Mouse (Mus musculus): ENCODE results near the gene Cnnm2. TPM values are rescaled to one million over a fixed set of nuclear protein-coding genes. Genes with fewer than 3 reads are reported as not detected.

The Cnnm2 gene
- polyA plus RNA-seq, 1 experiment = 16.0 TPM

GRCm38 (mm10) chr19:46733626-46734025, 27.8 kb upstream of the Cnnm2 start:
- Histone ChIP-seq H3K27ac (ENCODE audit: insufficient read depth, low read depth, low read length) (no peak overlapping the region), H3K4me1 (ENCODE audit: control insufficient read depth, insufficient read depth, low read length) (no peaks in the 10 kb centered on the region), H3K4me3 (ENCODE audit: insufficient read depth, low read length) (no peak overlapping the region)
- TF ChIP-seq CTCF (IDR thresholded peaks at IDR 0.05; ENCODE audit: low read depth, low read length) (no peak), POLR2A (IDR thresholded peaks at IDR 0.05; ENCODE audit: borderline replicate concordance, low read depth, low read length) (no peak)

GRCm38 (mm10) chr19:46735241-46735640, 26.2 kb upstream of the Cnnm2 start:
- Histone ChIP-seq H3K4me3 (ENCODE audit: insufficient read depth, low read length) (no peak overlapping the region), H3K27ac (ENCODE audit: insufficient read depth, low read depth, low read length) (no peak overlapping the region), H3K4me1 (ENCODE audit: control insufficient read depth, insufficient read depth, low read length) (no peaks in the 10 kb centered on the region)
- TF ChIP-seq CTCF (IDR thresholded peaks at IDR 0.05; ENCODE audit: low read depth, low read length) = no peak
- TF ChIP-seq POLR2A (IDR thresholded peaks at IDR 0.05; ENCODE audit: borderline replicate concordance, low read depth, low read length) = no peak

- H3K4me1 ChIP-seq (ENCODE audit: control insufficient read depth, insufficient read depth, low read length) = no peaks in the 10 kb centered on the region
- H3K27ac ChIP-seq (ENCODE audit: insufficient read depth, low read depth, low read length) = no peak overlapping the region
- H3K4me3 ChIP-seq (ENCODE audit: insufficient read depth, low read length) = no peak overlapping the region
- TF ChIP-seq CTCF (IDR thresholded peaks at IDR 0.05; ENCODE audit: low read depth, low read length) = no peak
- no peak for TF ChIP-seq POLR2A (IDR thresholded peaks at IDR 0.05; ENCODE audit: borderline replicate concordance, low read depth, low read length)
Measured at GRCm38 (mm10) chr19:46737106-46737505, 24.3 kb upstream of the Cnnm2 start.

GRCm38 (mm10) chr19:46740341-46741008, 20.9 kb upstream of the Cnnm2 start:
- TF ChIP-seq CTCF (IDR thresholded peaks at IDR 0.05; ENCODE audit: low read depth, low read length) (no peak), POLR2A (IDR thresholded peaks at IDR 0.05; ENCODE audit: borderline replicate concordance, low read depth, low read length) (no peak)
- H3K27ac ChIP-seq (ENCODE audit: insufficient read depth, low read depth, low read length) = no peak overlapping the region
- H3K4me1 ChIP-seq (ENCODE audit: control insufficient read depth, insufficient read depth, low read length) = no peaks in the 10 kb centered on the region
- no peak overlapping the region for H3K4me3 ChIP-seq (ENCODE audit: insufficient read depth, low read length)

GRCm38 (mm10) chr19:46741574-46741973, 19.8 kb upstream of the Cnnm2 start:
- no peak for TF ChIP-seq CTCF (IDR thresholded peaks at IDR 0.05; ENCODE audit: low read depth, low read length)
- no peak for TF ChIP-seq POLR2A (IDR thresholded peaks at IDR 0.05; ENCODE audit: borderline replicate concordance, low read depth, low read length)
- Histone ChIP-seq H3K4me3 (ENCODE audit: insufficient read depth, low read length) (no peak overlapping the region), H3K4me1 (ENCODE audit: control insufficient read depth, insufficient read depth, low read length) (no peaks in the 10 kb centered on the region), H3K27ac (ENCODE audit: insufficient read depth, low read depth, low read length) (no peak overlapping the region)

- H3K27ac ChIP-seq (ENCODE audit: insufficient read depth, low read depth, low read length) = no peak overlapping the region
- TF ChIP-seq POLR2A (IDR thresholded peaks at IDR 0.05; ENCODE audit: borderline replicate concordance, low read depth, low read length) (no peak), CTCF (IDR thresholded peaks at IDR 0.05; ENCODE audit: low read depth, low read length) (no peak)
- no peaks in the 10 kb centered on the region for H3K4me1 ChIP-seq (ENCODE audit: control insufficient read depth, insufficient read depth, low read length)
- no peak overlapping the region for H3K4me3 ChIP-seq (ENCODE audit: insufficient read depth, low read length)
Measured at GRCm38 (mm10) chr19:46744681-46745080, 16.7 kb upstream of the Cnnm2 start.

GRCm38 (mm10) chr19:46747799-46748198, 13.6 kb upstream of the Cnnm2 start:
- Histone ChIP-seq H3K4me1 (ENCODE audit: control insufficient read depth, insufficient read depth, low read length) (no peaks in the 10 kb centered on the region), H3K4me3 (ENCODE audit: insufficient read depth, low read length) (no peak overlapping the region), H3K27ac (ENCODE audit: insufficient read depth, low read depth, low read length) (no peak overlapping the region)
- TF ChIP-seq CTCF (IDR thresholded peaks at IDR 0.05; ENCODE audit: low read depth, low read length) = no peak
- TF ChIP-seq POLR2A (IDR thresholded peaks at IDR 0.05; ENCODE audit: borderline replicate concordance, low read depth, low read length) = no peak

- Histone ChIP-seq H3K4me1 (ENCODE audit: control insufficient read depth, insufficient read depth, low read length) (no peaks in the 10 kb centered on the region), H3K4me3 (ENCODE audit: insufficient read depth, low read length) (no peak overlapping the region), H3K27ac (ENCODE audit: insufficient read depth, low read depth, low read length) (no peak overlapping the region)
- TF ChIP-seq POLR2A (IDR thresholded peaks at IDR 0.05; ENCODE audit: borderline replicate concordance, low read depth, low read length) (no peak), CTCF (IDR thresholded peaks at IDR 0.05; ENCODE audit: low read depth, low read length) (no peak)
Measured at GRCm38 (mm10) chr19:46752235-46752634, 9.2 kb upstream of the Cnnm2 start.

- TF ChIP-seq CTCF (IDR thresholded peaks at IDR 0.05; ENCODE audit: low read depth, low read length) (no peak), POLR2A (IDR thresholded peaks at IDR 0.05; ENCODE audit: borderline replicate concordance, low read depth, low read length) (no peak)
- Histone ChIP-seq H3K4me1 (ENCODE audit: control insufficient read depth, insufficient read depth, low read length) (peaks cover 12% of the 10 kb centered on the region), H3K4me3 (ENCODE audit: insufficient read depth, low read length) (no peak overlapping the region), H3K27ac (ENCODE audit: insufficient read depth, low read depth, low read length) (no peak overlapping the region)
Measured at GRCm38 (mm10) chr19:46755066-46755465, 6.3 kb upstream of the Cnnm2 start.

GRCm38 (mm10) chr19:46756221-46756620, 5.2 kb upstream of the Cnnm2 start:
- H3K4me3 ChIP-seq (ENCODE audit: insufficient read depth, low read length) = no peak overlapping the region
- H3K27ac ChIP-seq (ENCODE audit: insufficient read depth, low read depth, low read length) = no peak overlapping the region
- peaks cover 12% of the 10 kb centered on the region for H3K4me1 ChIP-seq (ENCODE audit: control insufficient read depth, insufficient read depth, low read length)
- no peak for TF ChIP-seq POLR2A (IDR thresholded peaks at IDR 0.05; ENCODE audit: borderline replicate concordance, low read depth, low read length)
- no peak for TF ChIP-seq CTCF (IDR thresholded peaks at IDR 0.05; ENCODE audit: low read depth, low read length)

Data from bone marrow macrophage, adult 2 months (primary cell).